Mouse (Mus musculus): ENCODE results near the gene Vps37b. TPM values are rescaled to one million over a fixed set of nuclear protein-coding genes. Genes with fewer than 3 reads are reported as not detected.

Gene Vps37b
- polyA plus RNA-seq, 1 experiment, result 40.7 TPM

GRCm38 (mm10) chr5:124036341-124036740 lies 4.3 kb upstream of the Vps37b start:
- Histone ChIP-seq H3K27me3 (ENCODE audit: control insufficient read depth, insufficient read depth, insufficient read length) (no peaks in the 10 kb centered on the region), H3K4me3 (ENCODE audit: insufficient read depth, poor library complexity, severe bottlenecking) (no peak overlapping the region), H3ac (ENCODE audit: control insufficient read depth, insufficient read length, low read depth) (no peak overlapping the region), H3K79me2 (ENCODE audit: control insufficient read depth, insufficient read depth) (peaks cover 9% of the 10 kb centered on the region), H3K36me3 (ENCODE audit: control insufficient read depth, insufficient read depth) (no peaks in the 10 kb centered on the region), H3K79me3 (ENCODE audit: low read depth) (peaks cover 7% of the 10 kb centered on the region)
- TF ChIP-seq CTCF (IDR thresholded peaks at IDR 0.05; ENCODE audit: control insufficient read depth, insufficient read depth, insufficient read length) (no peak), MYOG (IDR thresholded peaks at IDR 0.05; ENCODE audit: control insufficient read depth, extremely low read depth, insufficient read length) (no peak)

- no peaks in the 10 kb centered on the region for H3K36me3 ChIP-seq (ENCODE audit: control insufficient read depth, insufficient read depth)
- no peak for TF ChIP-seq CEBPB (IDR thresholded peaks at IDR 0.05; ENCODE audit: low read depth)
- peaks cover 14% of the 10 kb centered on the region for H3K79me2 ChIP-seq (ENCODE audit: control insufficient read depth, insufficient read depth)
- no peak overlapping the region for H3ac ChIP-seq (ENCODE audit: control insufficient read depth, insufficient read length, low read depth)
- no peaks in the 10 kb centered on the region for H3K27me3 ChIP-seq (ENCODE audit: control insufficient read depth, insufficient read depth, insufficient read length)
- no peak overlapping the region for H3K4me3 ChIP-seq (ENCODE audit: insufficient read depth, poor library complexity, severe bottlenecking)
- H3K79me3 ChIP-seq (ENCODE audit: low read depth), result peaks cover 12% of the 10 kb centered on the region
Observed at GRCm38 (mm10) chr5:124035806-124036205, 3.7 kb upstream of the Vps37b start.

GRCm38 (mm10) chr5:124035406-124035805 lies 3.3 kb upstream of the Vps37b start:
- no peak overlapping the region for H3K4me3 ChIP-seq (ENCODE audit: insufficient read depth, poor library complexity, severe bottlenecking)
- no peak overlapping the region for H3ac ChIP-seq (ENCODE audit: control insufficient read depth, insufficient read length, low read depth)
- peaks cover 16% of the 10 kb centered on the region for H3K79me3 ChIP-seq (ENCODE audit: low read depth)
- H3K36me3 ChIP-seq (ENCODE audit: control insufficient read depth, insufficient read depth), result no peaks in the 10 kb centered on the region
- no peaks in the 10 kb centered on the region for H3K27me3 ChIP-seq (ENCODE audit: control insufficient read depth, insufficient read depth, insufficient read length)
- TF ChIP-seq MAX (IDR thresholded peaks at IDR 0.05) (no peak), USF1 (IDR thresholded peaks at IDR 0.05; ENCODE audit: low read depth) (no peak), CEBPB (IDR thresholded peaks at IDR 0.05; ENCODE audit: low read depth) (no peak), MYOG (IDR thresholded peaks at IDR 0.05; ENCODE audit: control insufficient read depth, extremely low read depth, insufficient read length) (no peak), MYOD1 (IDR thresholded peaks at IDR 0.05; ENCODE audit: control insufficient read depth, insufficient read length, low read depth) (no peak), CTCF (IDR thresholded peaks at IDR 0.05; ENCODE audit: control insufficient read depth, insufficient read depth, insufficient read length) (no peak), FOSL1 (IDR thresholded peaks at IDR 0.05; ENCODE audit: insufficient read depth, low read length, poor library complexity, severe bottlenecking) (no peak)
- peaks cover 18% of the 10 kb centered on the region for H3K79me2 ChIP-seq (ENCODE audit: control insufficient read depth, insufficient read depth)

DNA sequence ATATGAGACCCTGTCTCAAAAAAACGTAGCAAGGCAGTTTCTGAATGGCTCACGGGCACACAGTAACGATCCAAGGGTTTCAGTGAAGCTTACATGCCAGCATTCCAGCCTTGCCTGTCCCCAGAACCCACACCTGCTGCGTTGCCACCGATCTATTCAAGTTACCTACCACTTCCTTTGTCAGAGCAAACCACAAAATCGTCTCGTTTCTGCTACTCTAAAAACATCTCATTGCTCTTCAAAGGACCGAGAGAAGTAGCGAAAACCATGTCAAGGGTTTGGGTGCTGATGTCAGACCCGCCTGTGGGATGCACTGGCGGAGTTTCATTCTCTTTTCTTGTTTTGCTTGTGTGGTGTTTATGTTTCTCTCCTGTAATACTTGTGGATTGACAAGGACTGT lies 2.4 kb upstream of the Vps37b start:
- TF ChIP-seq CTCF (IDR thresholded peaks at IDR 0.05; ENCODE audit: control insufficient read depth, insufficient read depth, insufficient read length) (no peak), MYOG (IDR thresholded peaks at IDR 0.05; ENCODE audit: control insufficient read depth, extremely low read depth, insufficient read length) (no peak), FOSL1 (IDR thresholded peaks at IDR 0.05; ENCODE audit: insufficient read depth, low read length, poor library complexity, severe bottlenecking) (no peak), MYOD1 (IDR thresholded peaks at IDR 0.05; ENCODE audit: control insufficient read depth, insufficient read length, low read depth) (no peak), USF1 (IDR thresholded peaks at IDR 0.05; ENCODE audit: low read depth) (no peak), MAX (IDR thresholded peaks at IDR 0.05) (no peak), CEBPB (IDR thresholded peaks at IDR 0.05; ENCODE audit: low read depth) (no peak)
- H3K27me3 ChIP-seq (ENCODE audit: control insufficient read depth, insufficient read depth, insufficient read length), result no peaks in the 10 kb centered on the region

DNA sequence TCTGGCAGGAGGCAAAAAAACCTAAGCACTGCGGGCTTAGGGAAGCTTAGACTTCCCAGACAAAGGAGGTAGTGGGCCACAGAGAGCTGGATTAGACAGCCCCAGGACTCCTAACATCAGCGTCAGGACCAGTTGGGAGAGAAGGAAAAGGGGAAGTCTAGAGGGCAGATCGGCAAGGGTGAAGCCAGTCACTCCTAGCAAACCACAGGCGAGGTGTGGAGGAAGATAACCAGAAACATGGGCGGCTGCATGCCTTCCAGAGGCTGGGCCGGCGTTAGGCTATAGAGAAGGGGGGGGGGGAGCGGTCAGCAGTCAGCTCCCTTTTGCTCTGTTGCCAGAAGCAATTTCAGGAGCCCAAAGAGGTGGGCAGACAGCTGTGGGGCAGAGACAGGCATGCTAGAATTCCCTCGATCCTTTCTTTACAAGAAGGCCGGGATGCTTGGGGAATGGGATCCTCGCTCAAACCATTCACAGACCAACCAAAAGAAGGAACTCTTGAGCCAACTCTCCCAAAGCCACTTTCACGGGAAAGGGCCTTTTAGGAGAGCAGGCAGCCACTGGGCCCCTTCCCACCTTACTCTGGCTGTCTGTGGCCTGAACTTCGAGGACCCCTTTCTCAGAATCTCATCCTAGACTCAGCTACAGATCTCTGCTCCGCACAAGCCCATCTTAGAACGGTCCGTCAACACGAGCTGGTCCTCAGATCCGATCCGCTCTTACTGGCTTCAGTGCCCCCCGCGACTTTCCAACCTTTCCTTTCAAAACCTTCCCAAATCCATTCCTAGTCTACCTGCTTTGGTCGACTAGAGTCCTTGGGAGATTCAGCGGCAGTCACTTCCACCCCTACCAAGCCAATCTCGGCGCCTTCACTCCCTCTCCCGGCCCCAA lies 758 bp downstream of the Vps37b start:
- Histone ChIP-seq H3K36me3 (ENCODE audit: control insufficient read depth, insufficient read depth) (peaks cover 14% of the 10 kb centered on the region), H3K79me2 (ENCODE audit: control insufficient read depth, insufficient read depth) (peaks cover 59% of the 10 kb centered on the region), H3K79me3 (ENCODE audit: low read depth) (peaks cover 56% of the 10 kb centered on the region), H3K4me3 (ENCODE audit: insufficient read depth, poor library complexity, severe bottlenecking) (peak overlapping the region; percentile 96), H3K27me3 (ENCODE audit: control insufficient read depth, insufficient read depth, insufficient read length) (no peaks in the 10 kb centered on the region), H3ac (ENCODE audit: control insufficient read depth, insufficient read length, low read depth) (peak overlapping the region; percentile 74)
- TF ChIP-seq USF1 (IDR thresholded peaks at IDR 0.05; ENCODE audit: low read depth) (no peak), MYOD1 (IDR thresholded peaks at IDR 0.05; ENCODE audit: control insufficient read depth, insufficient read length, low read depth) (no peak), FOSL1 (IDR thresholded peaks at IDR 0.05; ENCODE audit: insufficient read depth, low read length, poor library complexity, severe bottlenecking) (no peak), CEBPB (IDR thresholded peaks at IDR 0.05; ENCODE audit: low read depth) (no peak), MAX (IDR thresholded peaks at IDR 0.05) (no peak), MYOG (IDR thresholded peaks at IDR 0.05; ENCODE audit: control insufficient read depth, extremely low read depth, insufficient read length) (no peak), CTCF (IDR thresholded peaks at IDR 0.05; ENCODE audit: control insufficient read depth, insufficient read depth, insufficient read length) (no peak)

More for the DNA sequence above, 2.4 kb upstream of the Vps37b start:
- Histone ChIP-seq H3K79me2 (ENCODE audit: control insufficient read depth, insufficient read depth) (peaks cover 27% of the 10 kb centered on the region), H3K36me3 (ENCODE audit: control insufficient read depth, insufficient read depth) (no peaks in the 10 kb centered on the region), H3K4me3 (ENCODE audit: insufficient read depth, poor library complexity, severe bottlenecking) (no peak overlapping the region), H3K79me3 (ENCODE audit: low read depth) (peaks cover 25% of the 10 kb centered on the region), H3ac (ENCODE audit: control insufficient read depth, insufficient read length, low read depth) (no peak overlapping the region)

Data from C2C12 (cell line).